Mouse (Mus musculus): Measurements from ENCODE around the gene Mindy1. TPM values are rescaled to one million over a fixed set of nuclear protein-coding genes. Genes with fewer than 3 reads are reported as not detected.
"Not testable (repeated sequence)": the region's sequence is repeated elsewhere in the genome, so short reads cannot be mapped to it uniquely, and the experiment has no call there.

The Mindy1 gene
- polyA plus RNA-seq, 1 experiment from 2014 or later, result 35.4 TPM

- H3K4me2 ChIP-seq (ENCODE audit: low read depth, low read length, severe bottlenecking), result no peak overlapping the region
- no peak overlapping the region for H3K4me3 ChIP-seq (ENCODE audit: low read depth, low read length)
- H3K27me3 ChIP-seq (ENCODE audit: control insufficient read depth, insufficient read depth, low read length), result no peaks in the 10 kb centered on the region
- no peak for ATAC-seq (replicated peaks; ENCODE audit: low FRiP score)
- 91% methylated on average over 1 of the region's 1 CpGs for WGBS
- H3K9ac ChIP-seq (ENCODE audit: low read length), result no peak overlapping the region
- no peak for DNase-seq (ENCODE audit: low spot score)
- H3K4me1 ChIP-seq (replicated peaks; ENCODE audit: control insufficient read depth, insufficient read depth, low read length), result no peaks in the 10 kb centered on the region
- H3K27ac ChIP-seq (ENCODE audit: low read depth, low read length), result no peak overlapping the region
- peaks cover 24% of the 10 kb centered on the region for H3K36me3 ChIP-seq (ENCODE audit: control insufficient read depth, insufficient read depth, low read length)
- no peaks in the 10 kb centered on the region for H3K9me3 ChIP-seq (ENCODE audit: control insufficient read depth, low read length)
Measured at GRCm38 (mm10) chr3:95328803-95329404, 47.8 kb downstream of the Mindy1 start.

- no peak overlapping the region for H3K27ac ChIP-seq (ENCODE audit: low read depth, low read length)
- H3K4me1 ChIP-seq (replicated peaks; ENCODE audit: control insufficient read depth, insufficient read depth, low read length), result no peaks in the 10 kb centered on the region
- peaks cover 15% of the 10 kb centered on the region for H3K36me3 ChIP-seq (ENCODE audit: control insufficient read depth, insufficient read depth, low read length)
- ATAC-seq (replicated peaks; ENCODE audit: low FRiP score), result no peak
- H3K27me3 ChIP-seq (ENCODE audit: control insufficient read depth, insufficient read depth, low read length), result no peaks in the 10 kb centered on the region
- H3K9ac ChIP-seq (ENCODE audit: low read length), result no peak overlapping the region
- H3K4me3 ChIP-seq (ENCODE audit: low read depth, low read length), result no peak overlapping the region
- H3K9me3 ChIP-seq (ENCODE audit: control insufficient read depth, low read length), result no peaks in the 10 kb centered on the region
- H3K4me2 ChIP-seq (ENCODE audit: low read depth, low read length, severe bottlenecking), result no peak overlapping the region
- 67% methylated on average over 1 of the region's 1 CpGs for WGBS
- DNase-seq (ENCODE audit: low spot score), result no peak
Measured at GRCm38 (mm10) chr3:95331528-95331927, 50.4 kb downstream of the Mindy1 start.

GRCm38 (mm10) chr3:95337345-95337744, 56.2 kb downstream of the Mindy1 start:
- H3K36me3 ChIP-seq (ENCODE audit: control insufficient read depth, insufficient read depth, low read length), result peaks cover 36% of the 10 kb centered on the region
- no peak for ATAC-seq (replicated peaks; ENCODE audit: low FRiP score)

GRCm38 (mm10) chr3:95338251-95338650, 57.1 kb downstream of the Mindy1 start:
- ATAC-seq (replicated peaks; ENCODE audit: low FRiP score) (no peak), DNase-seq (ENCODE audit: low spot score) (no peak)
- WGBS, result 91% methylated on average over 4 of the region's 4 CpGs
- no peaks in the 10 kb centered on the region for H3K4me1 ChIP-seq (replicated peaks; ENCODE audit: control insufficient read depth, insufficient read depth, low read length)
- H3K27me3 ChIP-seq (ENCODE audit: control insufficient read depth, insufficient read depth, low read length), result no peaks in the 10 kb centered on the region
- H3K4me3 ChIP-seq (ENCODE audit: low read depth, low read length), result no peak overlapping the region
- H3K36me3 ChIP-seq (ENCODE audit: control insufficient read depth, insufficient read depth, low read length), result peaks cover 37% of the 10 kb centered on the region; the same call in 1 of the 2 replicates
- H3K27ac ChIP-seq (ENCODE audit: low read depth, low read length), result no peak overlapping the region
- H3K9ac ChIP-seq (ENCODE audit: low read length), result no peak overlapping the region
- no peaks in the 10 kb centered on the region for H3K9me3 ChIP-seq (ENCODE audit: control insufficient read depth, low read length)
- H3K4me2 ChIP-seq (ENCODE audit: low read depth, low read length, severe bottlenecking), result no peak overlapping the region

More at GRCm38 (mm10) chr3:95337345-95337744, 56.2 kb downstream of the Mindy1 start:
- Histone ChIP-seq H3K9ac (ENCODE audit: low read length) (no peak overlapping the region), H3K4me2 (ENCODE audit: low read depth, low read length, severe bottlenecking) (no peak overlapping the region), H3K4me3 (ENCODE audit: low read depth, low read length) (no peak overlapping the region), H3K9me3 (ENCODE audit: control insufficient read depth, low read length) (no peaks in the 10 kb centered on the region), H3K27ac (ENCODE audit: low read depth, low read length) (no peak overlapping the region), H3K4me1 (replicated peaks; ENCODE audit: control insufficient read depth, insufficient read depth, low read length) (no peaks in the 10 kb centered on the region), H3K27me3 (ENCODE audit: control insufficient read depth, insufficient read depth, low read length) (no peaks in the 10 kb centered on the region)
- no peak for DNase-seq (ENCODE audit: low spot score)
- 97% methylated on average over 4 of the region's 4 CpGs for WGBS

GRCm38 (mm10) chr3:95343356-95344000, 62.3 kb downstream of the Mindy1 start:
- H3K9ac ChIP-seq (ENCODE audit: low read length); H3K4me3 ChIP-seq (ENCODE audit: low read depth, low read length); H3K27me3 ChIP-seq (ENCODE audit: control insufficient read depth, insufficient read depth, low read length); H3K4me1 ChIP-seq (replicated peaks; ENCODE audit: control insufficient read depth, insufficient read depth, low read length); H3K4me2 ChIP-seq (ENCODE audit: low read depth, low read length, severe bottlenecking); DNase-seq (ENCODE audit: low spot score); H3K9me3 ChIP-seq (ENCODE audit: control insufficient read depth, low read length); H3K27ac ChIP-seq (ENCODE audit: low read depth, low read length); ATAC-seq (replicated peaks; ENCODE audit: low FRiP score): not testable (repeated sequence)
- WGBS, result 94% methylated on average over 9 of the region's 9 CpGs
- peaks cover 27% of the 10 kb centered on the region for H3K36me3 ChIP-seq (ENCODE audit: control insufficient read depth, insufficient read depth, low read length)

Other genes with a start within 250 kb of the Mindy1 start
- 312 and 325 TPM in 2 replicates for gene Psmd4, start 238.7 kb upstream of the Mindy1 start, polyA plus RNA-seq (2014; fragmentation: Nextera tagmentation; extraction: Ambion mirVana)
- gene Pip5k1a, start 174.4 kb upstream of the Mindy1 start, polyA plus RNA-seq (2014; fragmentation: Nextera tagmentation; extraction: Ambion mirVana), result 13.4 and 13.7 TPM in 2 replicates
- 249 and 274 TPM in 2 replicates for gene Vps72, start 170.3 kb upstream of the Mindy1 start, polyA plus RNA-seq (2014; fragmentation: Nextera tagmentation; extraction: Ambion mirVana)
- gene Tmod4, start 156.9 kb upstream of the Mindy1 start, polyA plus RNA-seq (2014; fragmentation: Nextera tagmentation; extraction: Ambion mirVana), result 0.37 and 0.75 TPM in 2 replicates
- 77.4 and 88.0 TPM in 2 replicates for gene Scnm1, start 147.3 kb upstream of the Mindy1 start, polyA plus RNA-seq (2014; fragmentation: Nextera tagmentation; extraction: Ambion mirVana)
- gene Lysmd1, start 147.3 kb upstream of the Mindy1 start, polyA plus RNA-seq (2014; fragmentation: Nextera tagmentation; extraction: Ambion mirVana), result 11.7 and 12.4 TPM in 2 replicates
- gene Tnfaip8l2, start 139.0 kb upstream of the Mindy1 start, polyA plus RNA-seq (2014; fragmentation: Nextera tagmentation; extraction: Ambion mirVana), result 1.3 and 1.9 TPM in 2 replicates
- gene Sema6c, start 120.9 kb upstream of the Mindy1 start, polyA plus RNA-seq (2014; fragmentation: Nextera tagmentation; extraction: Ambion mirVana), result 17.6 and 19.9 TPM in 2 replicates
- 8.9 and 10.8 TPM in 2 replicates for gene Gabpb2, start 63.4 kb upstream of the Mindy1 start, polyA plus RNA-seq (2014; fragmentation: Nextera tagmentation; extraction: Ambion mirVana)
- 120 and 124 TPM in 2 replicates for gene Cdc42se1, start 52.6 kb upstream of the Mindy1 start, polyA plus RNA-seq (2014; fragmentation: Nextera tagmentation; extraction: Ambion mirVana)
- gene Mllt11, start 49.2 kb upstream of the Mindy1 start, polyA plus RNA-seq (2014; fragmentation: Nextera tagmentation; extraction: Ambion mirVana), result 75.2 and 89.8 TPM in 2 replicates
- 0.17 and 0.21 TPM in 2 replicates for gene Gm128, start 39.7 kb upstream of the Mindy1 start, polyA plus RNA-seq (2014; fragmentation: Nextera tagmentation; extraction: Ambion mirVana)
- gene Bnipl, start 30.2 kb upstream of the Mindy1 start, polyA plus RNA-seq (2014; fragmentation: Nextera tagmentation; extraction: Ambion mirVana), result 0.39 and 0.72 TPM in 2 replicates
- 26.4 and 28.5 TPM in 2 replicates for gene Prune1, start 731 bp downstream of the Mindy1 start, polyA plus RNA-seq (2014; fragmentation: Nextera tagmentation; extraction: Ambion mirVana)
- 1.3 and 1.5 TPM in 2 replicates for gene Anxa9, start 25.8 kb downstream of the Mindy1 start, polyA plus RNA-seq (2014; fragmentation: Nextera tagmentation; extraction: Ambion mirVana)
- gene Cers2, start 33.4 kb downstream of the Mindy1 start, polyA plus RNA-seq (2014; fragmentation: Nextera tagmentation; extraction: Ambion mirVana), result 111 and 122 TPM in 2 replicates
- 74.9 and 76.7 TPM in 2 replicates for gene Setdb1, start 75.9 kb downstream of the Mindy1 start, polyA plus RNA-seq (2014; fragmentation: Nextera tagmentation; extraction: Ambion mirVana)
- not detected in 2 replicates for gene 4930558C23Rik, start 121.5 kb downstream of the Mindy1 start, polyA plus RNA-seq (2014; fragmentation: Nextera tagmentation; extraction: Ambion mirVana)
- gene Arnt, start 153.0 kb downstream of the Mindy1 start, polyA plus RNA-seq (2014; fragmentation: Nextera tagmentation; extraction: Ambion mirVana), result 26.7 and 27.8 TPM in 2 replicates
- gene Ctsk, start 217.9 kb downstream of the Mindy1 start, polyA plus RNA-seq (2014; fragmentation: Nextera tagmentation; extraction: Ambion mirVana), result 5.0 and 5.6 TPM in 2 replicates
- gene Ctss, start 245.4 kb downstream of the Mindy1 start, polyA plus RNA-seq (2014; fragmentation: Nextera tagmentation; extraction: Ambion mirVana), result 4.9 and 6.9 TPM in 2 replicates